Mouse (Mus musculus) lung, embryonic 14.5 days (tissue): Measurements from ENCODE around the gene Mapk8ip3. TPM values are rescaled to one million over a fixed set of nuclear protein-coding genes. Genes with fewer than 3 reads are reported as not detected.

ENCODE experiments used
- ATAC-seq: fragments of 200-750 bp; cut with Nextera tagmentation; 2 replicates; pipeline ENCODE4 v1.8.0; 2017; ENCODE audit warnings: mild to moderate bottlenecking, moderate TSS enrichment, moderate library complexity; ENCODE audit not compliant: insufficient read depth
- DNase-seq: peaks from one replicate; pipeline ENCODE4 v3.0.0-alpha.2; 2015
- H3K27ac ChIP-seq: fragments of 300-500 bp; sonication (generic); 2 replicates; pipeline ENCODE4 v1.5.1; 2014; ENCODE audit warnings: low read depth, mild to moderate bottlenecking, moderate library complexity
- H3K27me3 ChIP-seq: fragments of 300-500 bp; sonication (generic); 2 replicates; pipeline ENCODE4 v1.6.1; 2014; ENCODE audit warnings: low read length, control low read depth; ENCODE audit not compliant: insufficient read depth
- H3K36me3 ChIP-seq: fragments of 300-500 bp; sonication (generic); 2 replicates; pipeline ENCODE4 v1.6.1; 2014; ENCODE audit warnings: control low read depth; ENCODE audit not compliant: insufficient read depth
- H3K4me1 ChIP-seq: fragments of 300-500 bp; sonication (generic); 2 replicates; pipeline ENCODE4 v1.6.1; 2014; ENCODE audit warnings: antibody characterized with exemption, control low read depth; ENCODE audit not compliant: insufficient read depth
- H3K4me2 ChIP-seq: fragments of 300-500 bp; sonication (generic); 2 replicates; pipeline ENCODE4 v1.6.1; 2014; ENCODE audit warnings: mild to moderate bottlenecking
- H3K4me3 ChIP-seq: fragments of 300-500 bp; sonication (generic); 2 replicates; pipeline ENCODE4 v1.5.1; 2014; ENCODE audit warnings: low read depth, low read length
- H3K9ac ChIP-seq: fragments of 300-500 bp; sonication (generic); 2 replicates; pipeline ENCODE4 v1.6.1; 2014
- H3K9me3 ChIP-seq: fragments of 300-500 bp; sonication (generic); 2 replicates; pipeline ENCODE4 v1.6.1; 2016; ENCODE audit warnings: low read depth, low read length, control low read depth
- CTCF ChIP-seq: IDR thresholded peaks from 2 replicates; pipeline ENCODE4 v1.5.1; 2016; ENCODE audit warnings: antibody characterized with exemption, low read depth
- WGBS: fragments of 180-500 bp; shearing (Covaris S2); extraction: QIAGEN DNeasy Blood & Tissue Kit; methylation state at CpG from one replicate; pipeline ENCODE4 v1.1.7; 2014; 5-methylcytosine and 5-hydroxymethylcytosine counted together
- polyA plus RNA-seq: library from polyadenylated mRNA; unstranded; fragments of >200 nt; fragmentation: Nextera tagmentation; extraction: Ambion mirVana; gene quantifications from 2 replicates; pipeline ENCODE4 v1.2.1, GENCODE M21; 2014

Gene Mapk8ip3
- polyA plus RNA-seq, 1 experiment from 2014 or later: 34.2 TPM

GRCm38 (mm10) chr17:24850065-24850772 lies 86.6 kb downstream of the Mapk8ip3 start, which contains the start of gene Fahd1:
Gene Fahd1, minus strand, starts transcription at chr17:24850364.
- H3K27ac ChIP-seq: peak within 1 kb of the TSS; percentile 89
- no peak for TF ChIP-seq CTCF
- peak within 1 kb of the TSS; percentile 60 for H3K4me3 ChIP-seq
- 0 out of 2 replicates have a peak, but pooled peaks cover 7% of the 10 kb centered on the region for H3K4me1 ChIP-seq
- no peaks in the 10 kb centered on the region for H3K9me3 ChIP-seq
- peak; percentile 98 for DNase-seq
- peak; percentile 100 for ATAC-seq
- 0 out of 2 replicates have a peak, but pooled peaks cover 6% of the 10 kb centered on the region for H3K27me3 ChIP-seq
- 0 out of 2 replicates have a peak, but pooled peaks cover 2% of the 10 kb centered on the region for H3K36me3 ChIP-seq
- under 1% methylated on average over 58 of the region's 58 CpGs for WGBS
- H3K9ac ChIP-seq: peak within 1 kb of the TSS; percentile 66
- peak within 1 kb of the TSS; percentile 67 for H3K4me2 ChIP-seq

DNA sequence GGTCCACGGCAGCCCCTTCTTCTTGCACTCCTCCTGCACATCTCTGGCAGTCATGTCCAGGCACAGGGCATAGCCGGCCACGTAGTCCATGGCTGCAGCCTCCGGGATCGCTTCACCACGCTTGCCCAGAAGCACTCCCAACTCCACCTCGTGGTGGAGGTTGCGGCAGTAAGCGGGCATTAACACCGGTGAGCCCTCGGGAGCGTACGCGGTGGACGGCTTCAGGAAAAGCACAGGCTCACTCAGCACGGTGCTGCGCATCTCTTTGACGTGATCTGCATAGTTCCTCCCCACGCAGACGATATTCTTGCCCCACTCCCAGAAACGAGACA lies 87.1 kb downstream of the Mapk8ip3 start:
- no peaks in the 10 kb centered on the region for H3K9me3 ChIP-seq
- no peak for DNase-seq
- peak overlapping the region; percentile 89 for H3K27ac ChIP-seq
- 0 out of 2 replicates have a peak, but pooled peaks cover 2% of the 10 kb centered on the region for H3K36me3 ChIP-seq
- H3K4me1 ChIP-seq: 0 out of 2 replicates have a peak, but pooled peaks cover 7% of the 10 kb centered on the region
- 0% methylated on average over 21 of the region's 21 CpGs for WGBS
- peak; percentile 57 for ATAC-seq
- peak; percentile 61 for TF ChIP-seq CTCF
- peak overlapping the region; percentile 66 for H3K9ac ChIP-seq
- peak overlapping the region; percentile 60 for H3K4me3 ChIP-seq
- 0 out of 2 replicates have a peak, but pooled peaks cover 6% of the 10 kb centered on the region for H3K27me3 ChIP-seq
- peak overlapping the region; percentile 67 for H3K4me2 ChIP-seq

GRCm38 (mm10) chr17:24848600-24849031 lies 88.2 kb downstream of the Mapk8ip3 start:
- 0 out of 2 replicates have a peak, but pooled peaks cover 6% of the 10 kb centered on the region for H3K27me3 ChIP-seq
- TF ChIP-seq CTCF: no peak
- peak overlapping the region; percentile 67 for H3K4me2 ChIP-seq
- peak overlapping the region; percentile 15; the same call in 1 of the 2 replicates for H3K27ac ChIP-seq
- peak overlapping the region; percentile 66; the same call in 1 of the 2 replicates for H3K9ac ChIP-seq
- 0 out of 2 replicates have a peak, but pooled peaks cover 2% of the 10 kb centered on the region for H3K36me3 ChIP-seq
- DNase-seq (no peak), ATAC-seq (no peak)
- peak overlapping the region; percentile 60 for H3K4me3 ChIP-seq
- H3K4me1 ChIP-seq: 0 out of 2 replicates have a peak, but pooled peaks cover 7% of the 10 kb centered on the region
- H3K9me3 ChIP-seq: no peaks in the 10 kb centered on the region

DNA sequence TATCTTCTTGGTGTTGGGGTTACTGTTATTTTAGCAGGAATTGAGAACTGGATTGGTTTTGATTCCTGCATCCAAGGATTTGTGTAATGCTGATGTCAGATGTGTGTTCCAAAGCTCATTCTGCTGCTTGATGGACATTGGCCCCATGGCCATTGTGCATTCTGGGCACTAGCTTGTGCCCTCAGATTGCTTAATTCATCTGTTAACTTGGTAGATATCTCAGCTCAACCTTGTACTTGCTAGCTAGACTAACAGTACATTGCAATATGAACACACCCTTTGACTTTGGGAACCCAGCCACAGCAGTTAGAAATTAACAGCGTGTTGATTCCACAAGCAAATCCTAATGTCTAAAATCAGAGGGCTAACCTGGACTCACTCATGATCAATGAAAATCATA lies 89.4 kb downstream of the Mapk8ip3 start:
- DNase-seq (no peak), ATAC-seq (no peak)
- no peak overlapping the region for H3K27ac ChIP-seq
- TF ChIP-seq CTCF: no peak
- H3K4me1 ChIP-seq: 0 out of 2 replicates have a peak, but pooled peaks cover 7% of the 10 kb centered on the region
- H3K36me3 ChIP-seq: no peaks in the 10 kb centered on the region
- WGBS: 93% methylated on average over 1 of the region's 1 CpGs
- no peak overlapping the region for H3K4me3 ChIP-seq
- no peaks in the 10 kb centered on the region for H3K9me3 ChIP-seq
- no peak overlapping the region for H3K9ac ChIP-seq
- H3K4me2 ChIP-seq: peak overlapping the region; percentile 13; the same call in 1 of the 2 replicates
- 0 out of 2 replicates have a peak, but pooled peaks cover 6% of the 10 kb centered on the region for H3K27me3 ChIP-seq

- Histone ChIP-seq H3K27me3 (no peaks in the 10 kb centered on the region), H3K27ac (no peak overlapping the region), H3K4me2 (no peak overlapping the region), H3K36me3 (no peaks in the 10 kb centered on the region), H3K9me3 (no peaks in the 10 kb centered on the region), H3K4me3 (no peak overlapping the region), H3K9ac (no peak overlapping the region), H3K4me1 (0 out of 2 replicates have a peak, but pooled peaks cover 7% of the 10 kb centered on the region)
- DNase-seq: no peak
- TF ChIP-seq CTCF: no peak
- ATAC-seq: no peak
- 47% methylated on average over 9 of the region's 9 CpGs for WGBS
Measured at GRCm38 (mm10) chr17:24844525-24844924, 92.3 kb downstream of the Mapk8ip3 start.

DNA sequence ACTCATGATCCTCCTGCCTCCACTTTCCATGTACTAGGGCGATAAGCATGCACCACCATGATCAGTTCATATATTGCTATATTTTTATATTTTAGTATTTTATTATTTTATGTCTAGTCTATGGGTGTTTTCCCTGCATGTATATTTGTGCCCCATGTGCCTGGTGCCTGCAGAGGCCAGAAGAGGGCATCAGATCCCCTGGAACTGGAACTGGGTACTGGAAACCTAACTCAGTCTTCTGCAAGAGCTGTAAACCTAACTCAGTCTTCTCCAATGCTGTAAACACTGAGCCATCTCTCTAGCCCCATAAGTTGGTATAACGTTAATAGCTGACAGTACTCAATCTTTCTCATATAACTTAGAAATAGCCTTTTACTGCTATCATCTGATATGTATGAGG lies 94.1 kb downstream of the Mapk8ip3 start:
- DNase-seq: no peak
- 56% methylated on average over 2 of the region's 2 CpGs for WGBS
- ATAC-seq: no peak
- H3K9me3 ChIP-seq: no peaks in the 10 kb centered on the region
- no peak overlapping the region for H3K4me3 ChIP-seq
- H3K9ac ChIP-seq: no peak overlapping the region
- H3K27ac ChIP-seq: no peak overlapping the region
- TF ChIP-seq CTCF: 0 out of 2 replicates have a peak, but pooled peaks have one; percentile 10
- no peaks in the 10 kb centered on the region for H3K27me3 ChIP-seq
- H3K36me3 ChIP-seq: no peaks in the 10 kb centered on the region
- no peaks in the 10 kb centered on the region for H3K4me1 ChIP-seq
- H3K4me2 ChIP-seq: no peak overlapping the region

Other genes with a start within 250 kb of the Mapk8ip3 start
- gene Syngr3, start 247.0 kb downstream of the Mapk8ip3 start, polyA plus RNA-seq: 0.83 and 1.3 TPM in 2 replicates
- gene Gfer, start 240.8 kb downstream of the Mapk8ip3 start, polyA plus RNA-seq: 53.9 and 54.4 TPM in 2 replicates
- gene Noxo1, start 240.7 kb downstream of the Mapk8ip3 start, polyA plus RNA-seq: 3.5 and 5.0 TPM in 2 replicates
- 97.9 and 112 TPM in 2 replicates for gene Tbl3, start 229.3 kb downstream of the Mapk8ip3 start, polyA plus RNA-seq
- 0.46 and 0.71 TPM in 2 replicates for gene Rnf151, start 218.9 kb downstream of the Mapk8ip3 start, polyA plus RNA-seq
- gene Rps2, start 218.9 kb downstream of the Mapk8ip3 start, polyA plus RNA-seq: 1,798 and 1,884 TPM in 2 replicates
- gene Ndufb10, start 212.5 kb downstream of the Mapk8ip3 start, polyA plus RNA-seq: 211 and 221 TPM in 2 replicates
- gene Rpl3l, start 209.2 kb downstream of the Mapk8ip3 start, polyA plus RNA-seq: not detected in 2 replicates
- 35.2 and 37.8 TPM in 2 replicates for gene Msrb1, start 200.3 kb downstream of the Mapk8ip3 start, polyA plus RNA-seq
- 2.9 and 3.3 TPM in 2 replicates for gene Hs3st6, start 184.0 kb downstream of the Mapk8ip3 start, polyA plus RNA-seq
- not detected in 2 replicates for gene Meiob, start 132.7 kb downstream of the Mapk8ip3 start, polyA plus RNA-seq
- gene Hagh, start 96.8 kb downstream of the Mapk8ip3 start, polyA plus RNA-seq: 23.2 and 24.8 TPM in 2 replicates
- gene Fahd1, start 86.6 kb downstream of the Mapk8ip3 start, polyA plus RNA-seq: 16.5 and 17.1 TPM in 2 replicates
- 0.93 and 1.1 TPM in 2 replicates for gene Igfals, start 71.0 kb downstream of the Mapk8ip3 start, polyA plus RNA-seq
- gene Nubp2, start 50.6 kb downstream of the Mapk8ip3 start, polyA plus RNA-seq: 53.0 and 56.5 TPM in 2 replicates
- gene Spsb3, start 50.3 kb downstream of the Mapk8ip3 start, polyA plus RNA-seq: 34.8 and 37.2 TPM in 2 replicates
- gene Eme2, start 41.9 kb downstream of the Mapk8ip3 start, polyA plus RNA-seq: 21.2 and 23.3 TPM in 2 replicates
- 92.1 and 93.7 TPM in 2 replicates for gene Mrps34, start 41.9 kb downstream of the Mapk8ip3 start, polyA plus RNA-seq
- gene Nme3, start 40.5 kb downstream of the Mapk8ip3 start, polyA plus RNA-seq: 65.1 and 77.1 TPM in 2 replicates
- 140 and 142 TPM in 2 replicates for gene Jpt2, start 23.7 kb upstream of the Mapk8ip3 start, polyA plus RNA-seq
- gene Cramp1l, start 78.8 kb upstream of the Mapk8ip3 start, polyA plus RNA-seq: 8.7 and 9.8 TPM in 2 replicates
- 16.9 and 18.0 TPM in 2 replicates for gene Ift140, start 79.1 kb upstream of the Mapk8ip3 start, polyA plus RNA-seq
- 65.2 and 67.1 TPM in 2 replicates for gene Tmem204, start 146.6 kb upstream of the Mapk8ip3 start, polyA plus RNA-seq
- 41.8 and 46.5 TPM in 2 replicates for gene Telo2, start 179.0 kb upstream of the Mapk8ip3 start, polyA plus RNA-seq
- not detected in 2 replicates for gene Ptx4, start 183.8 kb upstream of the Mapk8ip3 start, polyA plus RNA-seq
- 22.3 and 23.1 TPM in 2 replicates for gene Clcn7, start 196.4 kb upstream of the Mapk8ip3 start, polyA plus RNA-seq
- 0.24 and 0.28 TPM in 2 replicates for gene Ccdc154, start 225.5 kb upstream of the Mapk8ip3 start, polyA plus RNA-seq
- gene Gm38655, start 238.5 kb upstream of the Mapk8ip3 start, polyA plus RNA-seq: 3.6 and 3.7 TPM in 2 replicates
- gene BC003965, start 247.6 kb upstream of the Mapk8ip3 start, polyA plus RNA-seq: 28.5 and 29.2 TPM in 2 replicates